Mouse (Mus musculus) liver, adult 2 months (tissue): Measurements from ENCODE around the gene Gstt4.
"Not testable (repeated sequence)": the region's sequence is repeated elsewhere in the genome, so short reads cannot be mapped to it uniquely, and the experiment has no call there.

Source experiments
- CTCF ChIP-seq: fragments of 200-500 bp; IDR thresholded peaks from 2 replicates; pipeline ENCODE4 v1.5.1; 2011; ENCODE audit warnings: low read depth, low read length, control low read depth
- POLR2A ChIP-seq: fragments of 200-500 bp; IDR thresholded peaks from 2 replicates; pipeline ENCODE4 v1.6.1; 2011; ENCODE audit warnings: low read length, control low read depth; ENCODE audit not compliant: insufficient read depth; ENCODE audit errors: extremely low read depth

- not testable (repeated sequence) for TF ChIP-seq CTCF, POLR2A
These were observed 54.6 kb downstream of the Gstt4 start for GRCm38 (mm10) chr10:75767756-75768155.
